Mouse (Mus musculus) cerebellum, postnatal 25 days (tissue): ENCODE results near the gene Rufy3.

Experiments used
- DNase-seq, 2 experiments: peaks; one replicate each; pipeline ENCODE4 v3.0.0; 2021; ENCODE audit warnings: mixed read lengths in 2 of 2

Rufy3 gene

GRCm38 (mm10) chr5:88629987-88630386 is 65.1 kb downstream of the Rufy3 start:
- DNase-seq, result no peak

- DNase-seq, result peak in 1 of 2 experiments; percentile 4
Observed at GRCm38 (mm10) chr5:88630883-88631282, 66.0 kb downstream of the Rufy3 start.

GRCm38 (mm10) chr5:88631545-88631944 is 66.7 kb downstream of the Rufy3 start:
- no peak for DNase-seq

- peak in 1 of 2 experiments; percentile 2 for DNase-seq
Observed at GRCm38 (mm10) chr5:88632463-88632862, 67.6 kb downstream of the Rufy3 start.

GRCm38 (mm10) chr5:88634076-88634475 is 69.2 kb downstream of the Rufy3 start:
- no peak for DNase-seq

GRCm38 (mm10) chr5:88642786-88643185 is 77.9 kb downstream of the Rufy3 start:
- DNase-seq, result no peak

GRCm38 (mm10) chr5:88643491-88643890 is 78.7 kb downstream of the Rufy3 start:
- DNase-seq, result no peak

- DNase-seq, result no peak
Observed at GRCm38 (mm10) chr5:88644901-88645300, 80.1 kb downstream of the Rufy3 start.

- no peak for DNase-seq
Observed at GRCm38 (mm10) chr5:88645405-88645804, 80.6 kb downstream of the Rufy3 start.

GRCm38 (mm10) chr5:88649250-88650173 is 84.7 kb downstream of the Rufy3 start:
- DNase-seq, result no peak

GRCm38 (mm10) chr5:88652589-88652988 is 87.7 kb downstream of the Rufy3 start:
- no peak for DNase-seq

GRCm38 (mm10) chr5:88657868-88658267 is 93.0 kb downstream of the Rufy3 start:
- DNase-seq, result no peak

GRCm38 (mm10) chr5:88663151-88663550 is 98.3 kb downstream of the Rufy3 start:
- no peak for DNase-seq

- no peak for DNase-seq
Observed at GRCm38 (mm10) chr5:88663875-88664274, 99.0 kb downstream of the Rufy3 start.

GRCm38 (mm10) chr5:88674703-88675442 is 110.0 kb downstream of the Rufy3 start:
- DNase-seq, result peak in 1 of 2 experiments; percentile 61

- peak; percentile 95 to 98 for DNase-seq
Observed at GRCm38 (mm10) chr5:88675443-88676387, 110.9 kb downstream of the Rufy3 start, which contains the start of gene Grsf1. Gene Grsf1, minus strand, starts transcription at chr5:88676171.

- no peak for DNase-seq
Observed at GRCm38 (mm10) chr5:88678929-88679328, 114.1 kb downstream of the Rufy3 start.

- no peak for DNase-seq
Observed at GRCm38 (mm10) chr5:88679341-88679740, 114.5 kb downstream of the Rufy3 start.

- no peak for DNase-seq
Observed at GRCm38 (mm10) chr5:88680567-88680966, 115.7 kb downstream of the Rufy3 start.

- no peak for DNase-seq
Observed at GRCm38 (mm10) chr5:88683706-88684105, 118.9 kb downstream of the Rufy3 start.

- DNase-seq, result no peak
Observed at GRCm38 (mm10) chr5:88684226-88684625, 119.4 kb downstream of the Rufy3 start.

GRCm38 (mm10) chr5:88685306-88685705 is 120.5 kb downstream of the Rufy3 start:
- DNase-seq, result no peak
